Mouse (Mus musculus) intestine, embryonic 14.5 days (tissue): ENCODE data around the gene Mccc1. TPM values are rescaled to one million over a fixed set of nuclear protein-coding genes. Genes with fewer than 3 reads are reported as not detected.

Experiments
- ATAC-seq: fragments of 200-750 bp; cut with Nextera tagmentation; replicated peaks from 2 replicates; pipeline ENCODE4 v1.8.0; 2017; ENCODE audit warnings: low read depth, moderate number of reproducible peaks, moderate TSS enrichment, moderate library complexity; ENCODE audit not compliant: low FRiP score, low TSS enrichment
- DNase-seq: peaks from one replicate; pipeline ENCODE4 v3.0.0-alpha.2; 2018; ENCODE audit warnings: low spot score
- H3K27ac ChIP-seq: fragments of 300-500 bp; sonication (generic); 2 replicates; pipeline ENCODE4 v1.5.1; 2014; ENCODE audit warnings: low read depth, mild to moderate bottlenecking, control low read depth
- H3K27me3 ChIP-seq: fragments of 300-500 bp; sonication (generic); replicated peaks from 2 replicates; pipeline ENCODE4 v1.6.1; 2014; ENCODE audit warnings: low read length, control low read depth; ENCODE audit not compliant: control insufficient read depth, insufficient read depth
- H3K36me3 ChIP-seq: fragments of 300-500 bp; sonication (generic); 2 replicates; pipeline ENCODE4 v1.6.1; 2014; ENCODE audit warnings: low read length, control low read depth; ENCODE audit not compliant: control insufficient read depth, insufficient read depth
- H3K4me1 ChIP-seq: fragments of 300-500 bp; sonication (generic); replicated peaks from 2 replicates; pipeline ENCODE4 v1.6.1; 2014; ENCODE audit warnings: low read length, control low read depth, mixed read lengths; ENCODE audit not compliant: control insufficient read depth, insufficient read depth
- H3K4me2 ChIP-seq: fragments of 300-500 bp; sonication (generic); 2 replicates; pipeline ENCODE4 v1.6.1; 2014; ENCODE audit warnings: low read length
- H3K4me3 ChIP-seq: fragments of 300-500 bp; sonication (generic); 2 replicates; pipeline ENCODE4 v1.5.1; 2014; ENCODE audit warnings: low read depth, low read length, control low read depth, mixed read lengths
- H3K9ac ChIP-seq: fragments of 300-500 bp; sonication (generic); 2 replicates; pipeline ENCODE4 v1.6.1; 2014; ENCODE audit warnings: mild to moderate bottlenecking, low read length
- H3K9me3 ChIP-seq: fragments of 300-500 bp; sonication (generic); 2 replicates; pipeline ENCODE4 v1.6.1; 2016; ENCODE audit warnings: low read length, control low read depth; ENCODE audit not compliant: control insufficient read depth
- WGBS: fragments of 180-500 bp; shearing (Covaris S2); extraction: QIAGEN DNeasy Blood & Tissue Kit; methylation state at CpG from one replicate; pipeline ENCODE4 v1.1.7; 2014; 5-methylcytosine and 5-hydroxymethylcytosine counted together
- polyA plus RNA-seq: library from polyadenylated mRNA; unstranded; fragments of >200 nt; fragmentation: Nextera tagmentation; extraction: Ambion mirVana; gene quantifications from 2 replicates; pipeline ENCODE4 v1.2.1, GENCODE M21; 2014

Gene Mccc1
- polyA plus RNA-seq, 1 experiment from 2014 or later: 29.8 TPM

DNA sequence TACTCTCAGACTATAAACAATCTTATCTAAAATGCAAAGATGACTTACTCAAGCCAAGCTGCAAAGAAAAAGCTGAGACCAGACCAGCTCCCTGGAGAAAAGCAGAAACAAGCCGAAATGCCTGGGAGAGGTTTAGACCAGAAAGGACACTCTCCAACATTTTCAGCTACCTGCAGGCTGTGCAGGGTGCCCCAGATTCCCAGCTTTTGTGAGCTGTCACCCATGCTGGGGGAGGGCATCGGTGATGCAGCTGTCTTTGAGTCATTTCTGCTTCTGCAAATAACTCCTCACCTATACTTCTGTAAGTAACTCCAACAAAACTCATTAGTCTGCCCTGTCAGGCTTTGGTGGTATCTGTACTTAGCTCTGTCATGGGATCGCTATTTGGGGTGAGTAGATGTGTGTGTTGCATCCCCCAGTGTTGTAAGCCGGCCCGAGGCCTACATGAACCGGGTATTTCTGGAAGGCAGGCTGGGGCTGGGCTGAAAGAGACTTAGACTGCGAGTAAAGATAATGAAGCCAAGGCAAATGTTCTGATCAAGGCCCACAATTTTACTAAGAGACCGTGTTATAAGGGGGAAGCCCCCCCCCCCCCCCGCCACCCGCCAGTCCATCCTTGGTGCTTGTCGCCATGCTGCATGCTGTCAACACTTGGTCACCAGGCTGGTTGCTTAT lies 45.4 kb downstream of the Mccc1 start:
- WGBS: 92% methylated on average over 11 of the region's 11 CpGs
- Histone ChIP-seq H3K27me3 (no peaks in the 10 kb centered on the region), H3K4me1 (no peaks in the 10 kb centered on the region), H3K9me3 (no peaks in the 10 kb centered on the region), H3K36me3 (peaks cover 9% of the 10 kb centered on the region), H3K4me2 (no peak overlapping the region), H3K4me3 (no peak overlapping the region), H3K27ac (no peak overlapping the region), H3K9ac (no peak overlapping the region)
- DNase-seq: no peak
- no peak for ATAC-seq

DNA sequence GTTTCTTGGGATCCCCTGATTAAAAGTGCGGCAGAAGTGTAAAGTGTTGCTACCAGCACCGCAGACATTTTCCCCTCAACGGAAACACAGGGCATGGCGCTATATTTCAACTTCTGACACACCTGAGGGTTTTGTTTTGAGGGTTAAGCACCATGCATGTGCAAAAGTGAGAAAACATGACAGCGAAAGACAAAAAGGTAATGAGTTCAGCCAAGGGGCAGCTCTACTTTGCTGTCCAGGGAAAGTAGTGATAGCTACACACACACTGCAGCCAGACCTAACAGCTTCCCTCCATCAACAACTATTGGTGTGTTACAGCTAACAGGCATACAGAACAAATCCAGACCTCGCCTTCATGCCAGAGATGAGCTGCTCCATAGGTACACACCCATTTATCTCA lies 46.7 kb downstream of the Mccc1 start:
- Histone ChIP-seq H3K27me3 (no peaks in the 10 kb centered on the region), H3K4me2 (no peak overlapping the region), H3K4me3 (no peak overlapping the region), H3K9ac (no peak overlapping the region), H3K36me3 (no peaks in the 10 kb centered on the region), H3K9me3 (no peaks in the 10 kb centered on the region), H3K4me1 (no peaks in the 10 kb centered on the region), H3K27ac (no peak overlapping the region)
- ATAC-seq (no peak), DNase-seq (no peak)
- WGBS: 84% methylated on average over 6 of the region's 6 CpGs

DNA sequence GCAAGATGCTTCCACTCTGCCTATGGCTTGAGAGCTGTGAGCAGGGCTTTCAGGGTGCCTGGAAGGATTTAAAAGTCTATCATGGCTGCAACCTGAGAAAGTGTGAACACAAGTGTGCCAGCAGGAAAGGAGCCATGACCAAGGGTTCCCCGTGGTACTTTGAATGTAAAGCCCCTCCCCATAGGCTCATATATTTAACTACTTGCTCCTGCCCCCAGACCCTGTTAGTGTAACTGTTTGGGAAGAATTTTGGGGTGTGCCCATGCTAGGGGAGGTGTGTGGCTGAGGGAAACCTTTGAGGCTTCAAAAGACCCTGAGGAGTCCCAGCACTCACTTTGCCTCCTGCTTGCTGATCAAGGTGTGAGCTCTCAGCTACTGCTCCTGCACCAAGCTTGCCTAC lies 47.3 kb downstream of the Mccc1 start:
- Histone ChIP-seq H3K4me2 (no peak overlapping the region), H3K36me3 (no peaks in the 10 kb centered on the region), H3K9ac (no peak overlapping the region), H3K27ac (no peak overlapping the region), H3K9me3 (no peaks in the 10 kb centered on the region), H3K4me3 (no peak overlapping the region), H3K27me3 (no peaks in the 10 kb centered on the region), H3K4me1 (no peaks in the 10 kb centered on the region)
- WGBS: 50% methylated on average over 1 of the region's 1 CpGs
- ATAC-seq (no peak), DNase-seq (no peak)

DNA sequence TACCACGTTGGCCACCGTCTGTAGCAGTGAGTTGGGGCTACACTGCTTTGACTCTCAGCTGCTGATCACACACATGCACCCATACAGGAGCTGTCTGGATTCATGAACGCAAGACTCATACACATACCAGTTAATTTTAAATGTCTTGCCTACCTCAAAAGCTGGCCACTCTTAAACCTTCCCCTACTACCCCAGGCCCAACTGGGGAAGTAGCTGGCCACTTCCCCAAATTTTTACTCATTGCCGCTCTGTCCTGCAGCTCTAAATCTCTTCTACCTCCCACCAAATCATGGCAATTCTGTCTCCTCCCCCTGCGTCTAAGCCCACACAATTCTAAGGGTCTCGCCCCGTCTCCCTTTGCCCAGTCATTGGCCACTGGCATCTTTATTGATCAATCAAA lies 52.3 kb downstream of the Mccc1 start:
- ATAC-seq (no peak), DNase-seq (no peak)
- Histone ChIP-seq H3K36me3 (no peaks in the 10 kb centered on the region), H3K4me1 (no peaks in the 10 kb centered on the region), H3K27me3 (no peaks in the 10 kb centered on the region), H3K4me2 (no peak overlapping the region), H3K4me3 (no peak overlapping the region), H3K9me3 (no peaks in the 10 kb centered on the region), H3K27ac (no peak overlapping the region), H3K9ac (no peak overlapping the region)
- WGBS: 89% methylated on average over 7 of the region's 7 CpGs

DNA sequence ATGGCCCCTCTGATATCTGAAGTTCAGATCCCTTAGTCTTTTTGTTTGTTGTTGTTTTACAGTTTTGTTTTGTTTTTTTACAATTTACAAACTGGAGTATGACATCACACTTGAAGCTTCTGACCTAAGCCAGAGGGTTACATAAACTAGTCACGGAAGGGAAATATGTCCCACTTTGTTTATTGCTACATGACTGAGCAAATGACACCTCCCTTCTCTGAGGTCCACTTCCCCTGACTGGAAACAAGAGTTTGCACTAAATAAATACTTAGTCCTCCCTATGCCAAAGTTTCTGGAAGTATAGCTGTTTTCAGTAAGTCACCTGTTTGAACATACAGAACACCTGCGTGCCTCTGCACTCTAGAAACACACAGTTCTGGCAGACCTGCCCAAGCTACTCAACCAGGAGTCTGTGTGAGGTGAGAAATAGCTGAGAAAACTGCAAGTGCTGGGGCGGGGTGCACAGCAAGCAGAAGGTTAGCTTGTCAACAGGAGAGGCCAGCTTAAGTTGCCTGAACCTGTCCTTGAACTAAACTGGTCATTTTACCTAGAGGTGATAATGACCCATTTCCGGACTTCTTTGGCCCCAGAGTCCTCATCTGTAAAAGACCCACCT lies 59.9 kb downstream of the Mccc1 start:
- Histone ChIP-seq H3K9ac (no peak overlapping the region), H3K9me3 (no peaks in the 10 kb centered on the region), H3K4me1 (no peaks in the 10 kb centered on the region), H3K4me2 (no peak overlapping the region), H3K27ac (no peak overlapping the region), H3K4me3 (no peak overlapping the region), H3K36me3 (peaks cover 8% of the 10 kb centered on the region), H3K27me3 (no peaks in the 10 kb centered on the region)
- DNase-seq (no peak), ATAC-seq (no peak)
- 82% methylated on average over 4 of the region's 4 CpGs for WGBS

DNA sequence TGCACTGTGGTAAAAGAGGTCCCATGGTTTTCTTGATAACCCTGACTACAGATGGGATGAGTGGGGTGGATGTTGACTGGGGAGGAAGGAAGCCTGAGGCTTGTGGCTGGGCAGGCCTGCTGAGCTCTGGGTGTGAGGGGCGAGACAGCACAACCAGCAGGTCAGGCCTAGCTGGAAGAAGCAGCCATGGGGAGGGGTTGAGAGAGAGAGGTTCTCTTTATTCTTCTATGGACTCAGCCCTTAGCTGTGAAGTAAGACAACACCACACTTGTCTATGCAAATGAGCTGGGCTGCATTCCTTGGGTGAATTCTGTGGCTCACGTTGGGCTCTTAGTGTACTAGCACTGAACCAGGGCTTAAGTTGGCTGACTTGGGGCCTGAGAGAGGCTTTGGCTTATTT lies 60.4 kb downstream of the Mccc1 start:
- ATAC-seq (no peak), DNase-seq (no peak)
- Histone ChIP-seq H3K27me3 (no peaks in the 10 kb centered on the region), H3K4me3 (no peak overlapping the region), H3K36me3 (peaks cover 8% of the 10 kb centered on the region), H3K9me3 (no peaks in the 10 kb centered on the region), H3K27ac (no peak overlapping the region), H3K9ac (no peak overlapping the region), H3K4me2 (no peak overlapping the region), H3K4me1 (no peaks in the 10 kb centered on the region)
- WGBS: 36% methylated on average over 2 of the region's 2 CpGs

DNA sequence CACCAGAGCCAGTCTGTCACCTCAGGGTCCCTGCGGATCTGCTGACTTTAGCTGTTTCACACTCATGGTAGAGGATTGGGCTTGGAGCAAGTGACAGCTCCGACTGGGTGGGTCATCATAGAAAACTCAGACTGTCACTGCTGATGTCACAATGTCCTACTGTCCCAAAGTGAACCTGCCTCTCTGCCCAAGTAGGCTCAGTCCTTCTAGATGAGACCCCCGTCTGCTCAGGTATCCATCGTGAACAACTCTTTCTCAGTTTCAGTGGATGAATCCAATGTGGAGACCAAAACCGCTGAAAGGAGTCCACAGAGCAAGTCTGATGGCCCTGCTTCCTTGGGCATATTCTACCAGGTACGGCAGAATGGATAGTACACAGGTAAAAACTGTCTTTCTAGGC lies 63.1 kb downstream of the Mccc1 start, which contains the start of gene Dcun1d1:
Gene Dcun1d1, minus strand, starts transcription at position 101 of the 400 bp plus-strand sequence.
- no peaks in the 10 kb centered on the region for H3K9me3 ChIP-seq
- ATAC-seq: no peak
- H3K27ac ChIP-seq: no peak within 1 kb of the TSS
- H3K4me2 ChIP-seq: no peak within 1 kb of the TSS
- H3K36me3 ChIP-seq: peaks cover 8% of the 10 kb centered on the region
- DNase-seq: no peak
- 94% methylated on average over 6 of the region's 6 CpGs for WGBS
- no peak within 1 kb of the TSS for H3K4me3 ChIP-seq
- no peak within 1 kb of the TSS for H3K9ac ChIP-seq
- H3K4me1 ChIP-seq: peaks cover 11% of the 10 kb centered on the region
- H3K27me3 ChIP-seq: no peaks in the 10 kb centered on the region

DNA sequence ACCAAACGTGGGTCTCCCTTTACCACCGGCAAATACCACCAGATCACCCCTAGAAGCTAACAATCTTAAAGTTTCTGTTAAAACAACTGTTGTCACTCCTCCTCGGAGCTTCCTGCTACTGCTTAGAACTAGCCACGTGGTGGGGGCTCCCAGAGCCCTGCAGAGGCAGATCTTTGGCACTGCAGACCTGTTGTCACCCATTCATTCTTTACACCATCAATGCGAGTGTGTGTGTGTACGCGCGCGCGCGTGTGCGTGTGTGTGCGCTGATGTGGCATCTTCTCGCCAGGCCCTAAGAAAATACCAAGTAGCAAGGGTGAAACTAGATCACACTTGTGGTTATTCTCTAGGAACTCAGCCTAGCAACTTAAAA lies 67.1 kb downstream of the Mccc1 start:
- ATAC-seq (peak; percentile 56; the same call in 1 of the 2 replicates), DNase-seq (no peak)
- WGBS: 2% methylated on average over 14 of the region's 14 CpGs
- Histone ChIP-seq H3K27ac (peak overlapping the region; percentile 93; the same call in 1 of the 2 replicates), H3K4me1 (peaks cover 26% of the 10 kb centered on the region), H3K36me3 (peaks cover 5% of the 10 kb centered on the region; the same call in 1 of the 2 replicates), H3K27me3 (no peaks in the 10 kb centered on the region), H3K4me2 (peak overlapping the region; percentile 61), H3K9ac (peak overlapping the region; percentile 94), H3K4me3 (peak overlapping the region; percentile 88), H3K9me3 (no peaks in the 10 kb centered on the region)
